Mouse (Mus musculus) gastrocnemius, postnatal 25 days (tissue): ENCODE measurements at regions not wholly inside any gene's neighbourhood (a gene's known extent, or its start where the extent isn't known, plus 50 kb on each side); places are given as distances from the start of the nearest gene placed in this dataset.

ENCODE experiments used
- DNase-seq: peaks from one replicate; pipeline ENCODE4 v3.0.0; 2022

DNA sequence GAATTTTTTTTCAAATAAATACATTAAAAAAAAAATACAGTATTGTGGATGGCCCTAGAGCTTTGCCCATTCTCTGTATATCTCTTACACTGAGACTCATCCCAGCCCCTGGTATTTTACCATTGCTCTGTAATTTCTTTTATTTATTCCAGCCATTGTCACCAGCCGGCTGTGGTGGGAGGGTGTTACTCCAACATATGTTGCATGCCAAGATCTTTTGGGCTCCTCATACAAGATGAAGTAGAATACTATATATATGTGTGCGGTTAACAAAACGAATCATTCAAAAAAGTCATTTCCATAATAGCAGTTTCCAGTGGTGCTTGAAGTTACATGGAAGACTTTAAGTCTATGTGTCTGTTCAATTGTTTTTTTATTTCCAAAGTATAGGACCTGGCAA, 268.0 kb upstream of the Npvf start:
- no peak for DNase-seq

DNA sequence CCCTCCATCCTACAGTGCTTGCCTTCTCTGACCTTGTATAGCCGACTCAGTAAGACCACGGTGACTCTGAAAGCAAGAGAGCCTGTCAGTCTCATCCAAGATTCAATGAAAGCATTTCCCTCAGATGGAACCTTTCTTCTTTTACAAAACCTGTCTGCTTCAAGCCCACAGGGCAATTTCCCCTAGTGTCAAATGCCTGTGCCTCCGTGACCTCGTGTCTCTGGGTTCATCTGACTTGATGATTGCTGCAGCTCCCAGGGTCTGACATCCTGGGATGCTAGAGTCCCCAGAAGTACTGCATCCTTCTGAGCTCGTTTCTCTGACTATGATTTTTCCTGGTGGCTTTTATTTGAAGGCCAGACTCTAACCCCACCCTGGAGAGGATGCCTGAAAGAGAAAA, 270.3 kb upstream of the Npvf start:
- DNase-seq: no peak

DNA sequence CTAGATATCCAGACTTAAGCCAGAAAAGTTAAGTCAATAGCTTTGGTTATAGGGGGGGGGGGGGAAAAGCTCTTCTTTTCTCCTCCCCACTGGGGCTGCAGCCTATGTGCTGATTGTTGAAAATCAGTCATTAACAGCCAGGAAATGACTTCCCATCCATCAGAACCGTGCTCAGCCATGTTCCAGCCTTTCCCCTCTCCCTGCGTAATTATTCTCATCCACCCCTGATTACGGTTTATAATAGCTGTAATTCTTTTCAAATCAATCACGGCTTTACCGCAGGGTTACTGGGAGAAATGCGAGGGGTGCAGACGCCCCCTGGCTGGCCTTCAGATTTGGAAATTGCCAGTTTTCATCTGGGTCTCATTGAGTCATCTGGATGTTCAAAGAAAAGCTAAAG, 270.8 kb upstream of the Npvf start:
- DNase-seq: no peak

DNA sequence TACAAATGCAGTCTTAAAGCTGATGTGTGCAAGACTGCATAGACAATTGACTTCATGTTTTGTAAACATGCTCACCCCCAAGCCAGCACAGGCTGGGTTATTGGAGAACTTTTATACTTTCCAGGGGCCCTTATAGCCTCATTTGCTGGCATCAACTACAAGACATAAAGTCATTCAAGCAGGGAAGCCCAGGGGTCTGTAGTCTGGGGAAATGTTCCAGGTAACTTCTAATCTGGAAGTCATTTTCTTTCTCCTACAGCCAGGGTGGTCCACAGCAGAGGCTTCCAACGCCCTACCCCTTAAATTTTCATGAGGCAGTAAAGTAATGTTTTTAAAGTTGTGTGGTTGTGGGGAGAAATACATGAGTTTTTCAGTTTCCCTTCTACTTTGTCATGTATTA, 272.1 kb upstream of the Npvf start:
- no peak for DNase-seq

DNA sequence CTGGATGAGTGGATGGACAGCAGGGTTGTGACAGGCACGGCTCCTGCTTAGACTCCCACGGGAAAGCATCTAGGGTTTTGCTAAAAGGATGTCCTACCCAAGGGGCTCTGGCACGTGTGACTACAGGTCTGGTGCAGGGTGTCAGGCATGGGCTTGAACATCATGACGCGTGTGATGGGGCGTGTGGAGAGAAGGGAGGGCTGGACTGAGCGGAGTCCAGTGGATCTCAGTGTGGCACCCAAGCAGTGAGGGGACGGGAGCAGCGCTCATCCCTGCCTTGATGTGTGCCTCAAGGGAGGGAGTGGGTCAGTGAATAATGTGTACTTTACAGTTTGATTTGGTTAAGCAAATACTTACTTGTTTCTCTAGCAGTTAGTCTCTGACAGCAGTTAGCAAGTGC, 275.3 kb upstream of the Npvf start:
- DNase-seq: no peak

DNA sequence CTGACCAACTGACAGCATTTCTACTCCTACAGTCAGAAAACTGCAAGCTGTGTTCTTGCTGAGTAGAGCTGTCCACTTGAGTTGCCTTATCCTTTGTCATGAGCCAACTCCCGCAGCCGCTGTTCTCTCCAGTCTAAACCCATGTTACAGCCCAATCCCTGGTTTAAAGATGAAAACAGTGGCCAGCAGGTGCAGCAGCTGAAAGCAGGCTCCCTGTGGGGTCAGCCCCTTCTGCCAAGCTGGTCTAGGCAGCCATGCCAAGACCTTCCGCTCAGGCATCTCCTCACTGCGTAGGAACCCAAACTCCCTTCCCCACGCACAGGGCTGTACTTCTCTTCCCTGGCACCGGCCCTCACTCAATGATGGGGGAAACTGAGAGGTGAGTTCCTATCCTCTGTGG, 279.3 kb upstream of the Npvf start:
- no peak for DNase-seq

DNA sequence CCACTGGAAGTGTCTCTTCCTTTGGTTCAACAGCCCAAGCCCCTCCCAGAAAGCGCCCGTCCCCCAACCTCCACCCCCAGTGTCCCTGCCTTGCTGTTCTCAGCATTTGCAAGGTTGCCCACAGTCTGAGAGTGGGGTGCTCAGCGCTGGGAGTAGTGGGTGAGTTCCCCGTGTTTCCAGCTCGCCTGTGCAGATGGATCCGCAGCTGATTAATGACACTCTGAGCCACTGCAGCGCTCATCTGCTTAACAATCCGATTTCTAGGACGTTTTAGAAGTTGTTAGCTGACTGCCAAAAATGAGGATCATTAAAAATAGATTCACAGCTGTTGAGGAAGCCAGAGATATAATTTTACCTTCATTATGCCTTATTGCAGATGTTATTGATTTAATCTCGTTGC, 280.0 kb upstream of the Npvf start:
- no peak for DNase-seq

DNA sequence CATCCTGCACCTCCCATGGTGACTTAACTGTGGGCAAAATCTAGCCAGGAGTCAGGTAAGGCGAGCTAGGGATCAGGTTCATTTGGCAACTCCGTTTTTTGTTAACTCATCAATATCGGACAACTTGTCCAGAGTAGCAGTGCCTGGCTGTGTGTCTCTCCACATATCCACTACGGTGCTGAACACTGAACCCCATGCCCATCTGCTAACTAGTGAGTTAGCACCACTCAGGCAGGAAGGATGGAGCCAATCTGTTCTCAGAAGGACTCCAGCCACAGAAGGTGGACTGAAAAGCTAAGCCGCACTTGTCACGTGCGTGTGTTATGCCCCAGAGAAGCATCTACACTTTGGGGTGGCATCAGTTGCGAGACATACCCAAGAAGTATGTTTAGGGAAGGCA, 282.1 kb upstream of the Npvf start:
- DNase-seq: no peak

DNA sequence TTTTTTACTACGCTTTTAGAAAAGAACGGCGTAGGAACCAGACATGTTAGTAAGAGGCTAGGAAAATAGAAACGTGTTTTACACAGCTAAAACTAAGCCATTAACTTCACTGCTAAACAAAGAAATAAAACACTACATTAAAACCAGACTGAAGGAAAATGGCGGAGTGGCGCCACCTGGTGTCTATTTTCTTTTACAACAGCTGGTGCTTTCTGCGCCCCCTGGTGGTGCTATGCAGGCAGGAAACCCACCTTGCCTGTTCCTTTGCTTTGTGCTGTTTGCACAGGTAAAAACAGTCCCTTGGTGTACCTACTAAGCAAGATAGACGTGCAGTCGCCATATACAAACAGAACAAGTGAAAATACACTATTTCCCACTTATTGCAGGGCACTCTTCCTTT, 282.9 kb upstream of the Npvf start:
- no peak for DNase-seq

DNA sequence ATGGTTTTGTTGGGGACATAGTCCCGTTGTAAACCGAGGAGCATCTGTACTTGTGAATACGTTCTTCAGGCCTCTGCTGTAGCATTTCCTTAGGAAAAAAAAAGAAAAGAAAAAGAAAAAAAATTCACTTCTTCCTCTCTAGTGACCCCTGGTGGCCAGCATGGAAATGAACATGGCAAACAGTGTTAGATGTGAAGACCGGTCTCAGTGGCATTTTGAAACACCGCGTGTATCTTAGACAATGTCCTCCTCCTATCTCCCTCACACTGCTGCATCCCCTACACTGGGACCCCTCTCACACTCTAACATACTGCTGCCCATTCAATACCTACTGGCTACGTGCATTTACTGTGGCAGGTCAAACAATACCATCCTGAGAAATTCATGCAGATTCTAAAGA, 284.6 kb upstream of the Npvf start:
- no peak for DNase-seq

DNA sequence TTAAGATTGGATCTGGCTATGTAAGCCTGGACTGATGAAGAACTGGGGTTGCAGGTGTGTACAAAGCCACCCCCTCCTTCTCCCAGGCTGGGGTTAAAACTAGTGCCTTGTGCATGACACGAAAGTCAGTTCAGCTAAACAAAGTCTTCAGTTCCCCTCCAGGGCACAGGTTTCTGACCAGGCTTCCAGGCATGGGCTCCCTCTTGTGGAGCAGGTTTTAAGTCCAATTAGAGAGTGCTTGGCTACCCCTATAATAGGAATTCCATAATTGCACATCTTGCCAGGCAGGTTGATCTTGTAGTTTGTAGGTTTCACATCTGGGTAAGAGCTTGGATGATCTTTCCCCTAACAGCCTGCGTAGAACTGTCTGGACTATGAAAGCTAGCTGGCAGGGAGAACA, 285.2 kb upstream of the Npvf start:
- no peak for DNase-seq

DNA sequence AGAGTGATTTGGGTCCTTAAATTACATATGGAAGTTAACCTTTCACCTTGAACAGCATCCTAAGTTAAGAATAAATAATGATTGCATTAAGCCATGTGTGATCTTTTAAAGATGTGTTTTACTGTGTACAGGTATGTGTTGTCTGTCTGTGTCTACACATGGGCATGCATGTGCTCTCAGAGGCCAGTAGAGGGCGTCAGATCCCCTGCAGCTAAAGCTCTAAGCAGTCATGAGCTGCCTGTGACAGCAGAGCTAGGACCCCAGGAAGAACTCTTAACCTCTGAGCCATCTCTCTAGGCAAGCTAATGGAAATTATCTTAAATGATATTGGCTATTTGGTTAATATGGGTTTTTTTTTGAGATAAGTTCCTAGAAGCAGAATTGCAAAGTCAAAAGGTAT, 285.9 kb upstream of the Npvf start:
- no peak for DNase-seq

DNA sequence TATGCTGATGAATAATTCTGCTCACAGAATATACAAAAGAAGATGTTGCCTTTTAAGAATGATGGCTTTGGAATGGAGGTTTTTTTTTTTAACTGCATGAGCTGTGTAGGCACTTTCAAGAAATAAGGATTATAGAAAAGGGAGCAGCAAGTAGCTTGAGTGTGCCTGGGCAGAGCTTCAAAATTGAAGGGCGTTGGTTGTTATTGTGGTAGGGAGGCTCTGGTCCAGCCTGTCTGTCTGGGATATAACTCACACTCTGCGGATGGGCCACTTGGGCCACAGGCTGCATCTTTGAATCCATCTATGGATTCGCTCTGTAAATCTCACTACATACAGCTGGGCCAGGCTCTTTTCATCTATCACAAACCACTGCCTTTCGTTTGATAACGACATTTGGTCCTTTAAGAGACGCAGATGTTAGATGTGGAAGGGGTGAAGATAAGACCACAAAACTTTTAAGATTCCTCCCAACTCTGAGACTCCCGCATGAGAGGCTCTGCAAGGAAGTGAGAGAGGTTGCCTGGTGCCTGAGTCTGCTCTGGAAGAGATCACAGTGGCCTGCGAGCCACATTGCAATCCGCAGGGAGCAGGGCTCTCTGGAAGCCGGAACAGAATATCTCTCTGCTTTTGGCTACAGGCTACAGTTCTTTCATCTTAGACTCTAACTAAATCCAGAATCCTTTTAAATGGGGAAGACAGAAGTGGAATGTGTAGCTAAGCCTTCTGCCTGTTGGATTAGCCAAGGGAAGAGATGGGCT, 286.6 kb upstream of the Npvf start:
- peak; percentile 61 for DNase-seq

DNA sequence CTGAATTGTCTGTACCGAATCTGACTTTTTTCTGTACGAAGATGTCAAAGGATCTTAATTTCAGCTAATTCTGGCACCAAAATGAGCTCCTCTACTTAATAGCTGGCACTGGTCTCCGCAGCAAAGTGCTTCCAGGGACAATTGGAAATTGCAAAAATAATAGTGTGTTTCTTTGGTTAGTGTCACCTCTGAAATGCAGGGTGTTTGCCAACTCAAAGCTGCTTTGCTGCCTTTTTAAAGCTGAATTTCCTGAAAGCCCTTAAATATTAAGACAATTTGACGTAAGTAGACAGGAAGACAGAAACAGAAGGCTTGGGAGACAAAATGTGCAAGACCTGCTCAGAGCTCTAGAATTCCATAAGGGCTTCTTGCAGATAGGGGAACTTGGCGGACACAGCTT, 288.5 kb upstream of the Npvf start:
- DNase-seq: no peak

DNA sequence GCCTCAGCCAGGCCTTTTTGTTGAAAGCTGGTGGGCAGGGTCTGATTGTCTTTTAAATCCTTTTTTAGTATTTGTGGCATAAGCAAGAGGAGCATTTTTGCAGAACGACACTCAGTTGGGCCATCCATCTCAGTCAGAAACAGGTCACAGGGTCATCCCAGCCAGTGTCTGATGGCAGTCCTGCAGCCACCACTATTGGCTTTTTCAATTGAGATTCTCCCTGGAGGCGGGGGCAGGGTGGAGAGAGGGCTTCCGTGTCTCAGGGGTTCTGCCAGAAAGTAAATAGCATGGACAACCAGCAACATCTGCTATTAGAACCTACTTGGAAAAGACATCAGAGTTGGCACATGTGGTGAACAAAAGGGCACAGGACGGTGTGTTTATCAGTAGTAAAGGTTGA, 293.8 kb upstream of the Npvf start:
- DNase-seq: no peak

DNA sequence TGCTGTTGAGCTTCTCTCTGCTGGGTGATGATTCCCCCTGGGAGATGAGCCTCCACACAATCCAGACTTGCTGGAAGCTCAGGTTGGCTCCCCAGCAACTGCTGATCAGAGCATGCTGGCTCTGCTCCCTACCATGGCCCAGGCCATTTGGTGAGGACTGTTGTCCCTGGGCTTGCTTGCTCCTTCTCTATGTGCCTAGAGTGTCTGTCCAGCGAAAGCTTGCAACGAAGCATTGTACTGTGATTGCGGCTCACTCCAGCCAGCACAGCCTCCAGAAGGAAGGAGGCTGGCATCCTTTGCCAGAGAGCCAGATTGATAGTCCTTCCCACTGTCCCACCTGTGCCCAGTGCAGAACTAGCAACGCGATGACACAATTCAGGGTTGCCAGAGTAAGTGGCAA, 295.1 kb upstream of the Npvf start:
- no peak for DNase-seq

DNA sequence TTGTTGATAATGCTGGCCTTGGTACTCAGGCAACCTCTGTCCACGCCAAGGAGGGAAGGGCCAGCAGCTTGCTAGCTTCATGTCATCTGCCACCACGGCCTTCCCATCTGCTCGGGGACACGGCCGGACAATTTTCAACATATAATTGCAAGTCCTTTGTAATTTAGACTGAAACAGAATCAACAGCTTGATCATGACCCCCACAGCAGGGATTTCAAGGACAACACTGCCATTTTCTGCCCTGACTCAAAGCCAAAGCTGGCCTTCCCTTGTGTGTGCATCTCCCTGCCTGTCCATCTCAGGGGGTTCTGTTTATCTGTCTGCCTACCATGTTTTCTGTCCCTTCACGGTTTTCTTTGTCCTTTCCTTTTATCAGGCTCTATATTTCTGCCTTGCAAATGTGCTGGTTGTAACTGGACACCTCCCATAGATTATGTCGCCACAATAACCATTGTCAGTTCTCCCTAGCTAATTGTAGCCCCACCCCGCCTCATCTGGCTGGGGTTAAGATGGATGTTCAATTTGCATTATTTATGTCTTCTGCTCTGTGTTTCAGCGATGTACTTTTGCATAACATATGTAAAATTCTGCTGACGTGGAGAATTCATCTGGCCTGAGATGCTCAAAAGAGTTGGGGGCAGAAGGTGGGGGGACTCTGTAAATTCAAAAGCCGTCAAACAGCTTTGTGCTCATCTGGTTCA, 295.8 kb upstream of the Npvf start:
- no peak for DNase-seq

DNA sequence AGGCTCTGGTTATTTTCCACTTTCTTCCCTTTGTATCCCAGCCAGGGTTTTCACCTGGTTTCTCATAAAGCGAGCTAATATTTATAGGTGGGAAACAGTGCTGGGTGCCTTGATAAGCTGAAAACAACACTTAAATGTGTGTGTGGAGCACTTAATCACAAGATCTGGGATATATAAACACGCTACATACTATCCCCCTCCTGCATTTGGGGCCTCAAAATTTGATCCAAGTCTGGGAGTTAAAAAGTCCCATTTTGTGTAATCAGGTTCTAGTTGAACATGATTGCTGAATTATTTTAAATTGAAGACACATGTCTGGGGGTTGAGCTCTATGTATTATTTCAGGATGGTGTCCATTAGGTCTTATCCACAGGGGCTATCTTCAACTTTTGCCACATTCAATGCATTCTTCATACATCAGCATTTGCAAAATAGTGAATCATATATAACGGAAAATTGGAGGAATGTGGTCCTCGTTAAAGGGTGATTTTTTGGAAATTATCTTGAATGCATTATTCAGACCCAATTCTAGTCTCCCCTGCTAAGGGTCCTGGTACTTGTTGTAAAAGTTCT, 303.2 kb upstream of the Npvf start:
- no peak for DNase-seq

DNA sequence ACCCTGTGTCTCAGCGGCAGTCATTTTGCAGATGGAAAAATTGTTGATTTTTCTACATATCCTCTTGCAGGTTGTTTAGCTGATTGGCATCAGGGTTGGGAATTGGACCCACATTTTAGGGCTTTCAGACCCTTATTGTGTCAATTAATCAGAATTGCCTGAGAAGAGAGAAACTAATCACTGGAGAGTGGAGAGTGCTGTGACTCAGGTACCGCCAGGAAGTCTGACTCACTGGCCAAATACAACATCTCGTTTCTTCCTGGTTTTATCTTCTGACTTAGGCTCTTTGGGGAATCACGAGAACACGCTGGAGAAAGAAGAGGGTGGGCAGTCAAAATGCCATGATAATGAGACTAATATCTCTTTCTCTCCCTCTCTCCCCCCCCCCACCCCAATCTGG, 306.1 kb upstream of the Npvf start:
- no peak for DNase-seq

DNA sequence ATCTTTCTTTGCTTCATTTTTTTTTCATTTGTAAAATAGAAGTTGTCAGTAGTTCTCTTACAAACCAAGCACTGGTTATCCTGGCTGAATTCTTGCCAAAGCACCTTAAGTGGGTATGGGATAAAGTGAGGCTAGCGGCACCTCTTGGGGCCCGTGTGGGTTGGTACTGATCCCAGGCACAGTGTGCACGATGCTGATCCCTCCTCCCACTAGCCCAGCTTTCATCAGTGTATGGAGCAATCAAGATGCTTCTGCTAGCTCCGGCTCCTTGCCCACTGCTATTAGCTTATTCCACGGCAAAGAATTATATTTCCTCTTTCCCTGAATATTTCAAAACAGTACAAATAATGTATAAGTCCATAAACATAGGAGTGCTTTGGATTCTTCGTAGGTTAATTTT, 307.4 kb upstream of the Npvf start:
- no peak for DNase-seq

DNA sequence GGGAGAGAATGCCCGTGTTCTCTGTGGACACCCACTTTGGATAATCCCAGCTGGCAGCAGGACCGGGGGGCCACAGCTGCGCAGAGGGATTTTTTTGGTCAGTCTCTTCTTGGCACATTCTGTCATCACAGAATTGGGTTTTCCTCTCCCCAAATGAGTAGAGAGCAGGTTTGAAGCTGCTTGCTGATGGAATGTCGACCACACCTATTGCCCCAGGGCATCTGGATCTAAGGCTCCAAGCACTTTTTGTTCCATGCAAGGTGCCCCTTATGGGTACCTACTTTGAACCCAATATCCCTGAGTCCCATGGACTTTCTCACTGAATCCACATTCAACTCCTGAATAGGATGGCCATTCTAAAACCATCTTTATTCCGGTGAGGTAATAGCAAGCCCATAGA, 314.3 kb upstream of the Npvf start:
- DNase-seq: no peak

DNA sequence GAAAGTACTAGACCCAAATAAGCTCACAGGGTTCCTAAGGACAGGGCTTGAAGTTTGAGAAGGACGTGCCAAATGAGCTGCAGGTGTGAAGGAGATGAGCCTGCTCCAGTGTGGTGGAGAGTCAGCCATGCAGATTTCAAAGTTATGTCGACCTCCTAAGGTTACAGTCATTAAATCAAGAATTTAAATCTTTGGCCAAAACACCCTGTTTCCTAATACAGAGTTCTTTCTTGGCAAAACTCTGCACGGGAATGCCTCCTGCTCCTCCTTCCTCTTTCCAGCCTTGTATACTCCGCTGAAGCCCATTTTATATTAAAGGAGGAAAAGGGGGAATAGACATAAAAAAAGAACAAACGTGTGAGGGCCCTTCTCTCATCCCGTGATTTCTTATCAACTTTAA, 315.1 kb upstream of the Npvf start:
- DNase-seq: no peak

DNA sequence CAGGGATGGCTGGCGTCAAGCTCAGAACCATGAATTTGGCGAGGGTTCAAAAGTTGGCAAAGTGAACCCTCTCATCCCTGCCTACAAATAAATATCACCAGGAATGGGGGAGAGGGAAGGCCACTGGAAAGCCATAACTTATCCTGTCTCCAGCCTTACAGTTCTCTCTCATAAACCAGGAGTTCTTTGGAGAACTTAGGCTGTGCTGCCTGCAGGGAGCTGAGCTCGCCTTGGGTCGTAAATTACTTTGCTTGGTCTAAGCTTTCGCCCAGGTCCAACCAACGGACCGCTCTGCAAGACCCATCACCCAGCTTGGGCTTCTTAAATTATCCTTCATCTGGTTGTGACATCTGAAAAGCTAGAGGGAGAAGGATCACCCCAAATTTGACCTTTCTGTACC, 315.8 kb upstream of the Npvf start:
- no peak for DNase-seq

DNA sequence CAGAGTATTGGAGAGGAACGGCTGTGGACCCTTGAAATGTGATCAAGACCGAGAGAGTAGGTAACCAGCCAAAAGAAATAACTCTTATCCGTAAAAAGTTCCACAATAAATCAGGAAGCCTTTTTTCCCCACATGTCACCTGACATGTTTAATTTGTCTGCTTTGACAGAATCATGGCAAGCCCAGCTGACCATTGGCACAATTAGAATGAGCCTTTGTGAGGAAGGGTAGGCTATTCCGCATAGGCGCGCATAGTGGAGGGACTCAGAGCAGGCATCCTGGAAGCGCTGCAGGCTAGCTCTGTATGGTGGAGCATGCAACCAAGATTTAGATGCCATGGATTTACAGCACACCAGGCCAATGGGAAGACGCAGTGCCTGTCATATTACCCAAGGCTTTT, 316.5 kb upstream of the Npvf start:
- no peak for DNase-seq
